Mouse (Mus musculus): ENCODE measurements around the gene Shank2. TPM values are rescaled to one million over a fixed set of nuclear protein-coding genes. Genes with fewer than 3 reads are reported as not detected.

The Shank2 gene
- total and polyA plus RNA-seq, 3 experiments = not detected

GRCm38 (mm10) chr7:144148111-144148510 lies 146.4 kb downstream of the Shank2 start:
- no peak for TF ChIP-seq MYB (IDR thresholded peaks at IDR 0.05; ENCODE audit: low read depth, low read length)
- TF ChIP-seq ZMIZ1 (IDR thresholded peaks at IDR 0.05; ENCODE audit: low read depth, low read length) = no peak
- no peak for TF ChIP-seq GABPA (IDR thresholded peaks at IDR 0.05; ENCODE audit: low read depth, low read length)
- TF ChIP-seq POLR2A (IDR thresholded peaks at IDR 0.05; ENCODE audit: control insufficient read depth in 1 of 2, insufficient read depth in 1 of 2, low read depth in 1 of 2, low read length in 2 of 2, poor library complexity in 1 of 2) = no peak
- TF ChIP-seq E2F4 (IDR thresholded peaks at IDR 0.05; ENCODE audit: borderline replicate concordance, low read depth, low read length) = no peak
- TF ChIP-seq NRF1 (IDR thresholded peaks at IDR 0.05; ENCODE audit: insufficient read depth, low read depth, low read length, poor library complexity, severe bottlenecking) = no peak
- no peak for TF ChIP-seq GATA1 (IDR thresholded peaks at IDR 0.05; ENCODE audit: low read depth, low read length)
- no peak for TF ChIP-seq MYC (IDR thresholded peaks at IDR 0.05; ENCODE audit: low read depth, low read length)
- no peak for TF ChIP-seq MEF2A (IDR thresholded peaks at IDR 0.05; ENCODE audit: extremely low read depth, insufficient replicate concordance, low read depth, low read length, poor library complexity, severe bottlenecking)
- no peaks in the 10 kb centered on the region for H3K4me1 ChIP-seq (ENCODE audit: control insufficient read depth in 1 of 2, insufficient read depth in 2 of 2, low read length in 2 of 2)

GRCm38 (mm10) chr7:144153124-144153523 lies 151.4 kb downstream of the Shank2 start:
- no peak for DNase-seq (ENCODE audit: low read depth, low spot score)
- H3K9ac ChIP-seq (ENCODE audit: control insufficient read depth, low read depth, low read length, poor library complexity, severe bottlenecking) = no peak overlapping the region
- H3K36me3 ChIP-seq (ENCODE audit: control insufficient read depth in 1 of 2, insufficient read depth in 2 of 2, low read length in 2 of 2) = no peaks in the 10 kb centered on the region
- TF ChIP-seq TAL1 (IDR thresholded peaks at IDR 0.05; ENCODE audit: low read length) (no peak), MEF2A (IDR thresholded peaks at IDR 0.05; ENCODE audit: extremely low read depth, insufficient replicate concordance, low read depth, low read length, poor library complexity, severe bottlenecking) (no peak), MXI1 (IDR thresholded peaks at IDR 0.05; ENCODE audit: low read depth, low read length) (no peak), TBP (IDR thresholded peaks at IDR 0.05; ENCODE audit: low read depth, low read length) (no peak), MAFK (IDR thresholded peaks at IDR 0.05; ENCODE audit: borderline replicate concordance, low read depth, low read length) (no peak), ZKSCAN1 (IDR thresholded peaks at IDR 0.05; ENCODE audit: low read depth, low read length) (no peak), MYB (IDR thresholded peaks at IDR 0.05; ENCODE audit: low read depth, low read length) (no peak), MAX (IDR thresholded peaks at IDR 0.05; ENCODE audit: low read length) (no peak), GABPA (IDR thresholded peaks at IDR 0.05; ENCODE audit: low read depth, low read length) (no peak), CHD1 (IDR thresholded peaks at IDR 0.05; ENCODE audit: low read depth, low read length) (no peak), E2F4 (IDR thresholded peaks at IDR 0.05; ENCODE audit: borderline replicate concordance, low read depth, low read length) (no peak), UBTF (IDR thresholded peaks at IDR 0.05; ENCODE audit: borderline replicate concordance, insufficient read depth, low read depth, low read length) (no peak)
- no peaks in the 10 kb centered on the region for H3K4me1 ChIP-seq (ENCODE audit: control insufficient read depth in 1 of 2, insufficient read depth in 2 of 2, low read length in 2 of 2)
- H3K79me2 ChIP-seq (ENCODE audit: control insufficient read depth, insufficient read depth, low read length, poor library complexity) = no peaks in the 10 kb centered on the region
- H3K27ac ChIP-seq (ENCODE audit: control insufficient read depth, low read depth, low read length) = no peak overlapping the region
- H3K27me3 ChIP-seq (ENCODE audit: control insufficient read depth in 1 of 2, insufficient read depth in 2 of 2, low read length in 2 of 2) = no peaks in the 10 kb centered on the region
- no peak overlapping the region for H3K4me3 ChIP-seq (ENCODE audit: control insufficient read depth in 1 of 2, insufficient read depth in 1 of 2, low read depth in 2 of 2, low read length in 2 of 2)
- H3K9me3 ChIP-seq (replicated peaks; ENCODE audit: insufficient read depth, low read length) = no peaks in the 10 kb centered on the region

More at GRCm38 (mm10) chr7:144148111-144148510, 146.4 kb downstream of the Shank2 start:
- no peaks in the 10 kb centered on the region for H3K9me3 ChIP-seq (replicated peaks; ENCODE audit: insufficient read depth, low read length)
- H3K27ac ChIP-seq (ENCODE audit: control insufficient read depth, low read depth, low read length) = no peak overlapping the region
- H3K9ac ChIP-seq (ENCODE audit: control insufficient read depth, low read depth, low read length, poor library complexity, severe bottlenecking) = no peak overlapping the region
- no peaks in the 10 kb centered on the region for H3K27me3 ChIP-seq (ENCODE audit: control insufficient read depth in 1 of 2, insufficient read depth in 2 of 2, low read length in 2 of 2)
- H3K79me2 ChIP-seq (ENCODE audit: control insufficient read depth, insufficient read depth, low read length, poor library complexity) = no peaks in the 10 kb centered on the region
- no peak overlapping the region for H3K4me3 ChIP-seq (ENCODE audit: control insufficient read depth in 1 of 2, insufficient read depth in 1 of 2, low read depth in 2 of 2, low read length in 2 of 2)
- DNase-seq (ENCODE audit: low read depth, low spot score) = no peak
- H3K36me3 ChIP-seq (ENCODE audit: control insufficient read depth in 1 of 2, insufficient read depth in 2 of 2, low read length in 2 of 2) = no peaks in the 10 kb centered on the region
